ENCODE assay signal across 13 mouse cellular contexts in the genomic region with DNA sequence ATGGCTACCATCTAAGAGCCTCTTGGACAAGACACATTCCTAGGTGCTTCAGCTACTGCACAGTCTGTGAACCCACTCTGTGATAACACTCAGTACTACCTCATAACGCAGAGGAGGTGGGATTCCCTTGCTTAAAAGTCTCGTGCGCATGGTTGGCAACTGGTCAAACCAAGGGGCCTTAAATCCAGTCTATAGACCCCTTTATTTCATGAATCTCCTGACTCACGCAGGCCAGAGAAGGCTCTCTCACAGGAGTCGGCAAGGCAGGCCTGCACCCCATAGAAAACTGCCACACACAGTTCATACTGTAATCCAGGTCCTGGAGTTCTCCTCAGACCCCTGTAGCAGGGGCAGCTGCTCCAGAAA.
A peak's percentile ranks its signal among the peaks of the same experiment; 100 is the strongest.
DNase-seq lines count a peak whose midpoint lies in the region; ATAC-seq lines count a peak whose summit lies in the region.
"Had no signal": no experiment of that assay in that cellular context is flagged by ENCODE, and none has a peak within 500 bp of the region (broad histone marks: within the 10 kb centered on the region; RNA-seq: fewer than 3 reads in every experiment).

No protein-coding gene starts in this region.

- H3K36me3 ChIP-seq in forebrain, embryonic 13.5 days (ENCODE audit: poor library complexity, severe bottlenecking) = no peaks in the 10 kb centered on the region
- H3K36me3 ChIP-seq in forebrain, embryonic 12.5 days (replicated peaks) = no peaks in the 10 kb centered on the region
- no peaks in the 10 kb centered on the region for H3K36me3 ChIP-seq in kidney, embryonic 16.5 days (ENCODE audit: insufficient read depth, low read length)
- H3K36me3 ChIP-seq: embryonic facial prominence, embryonic 12.5 days; heart, embryonic 13.5 days; hindbrain, embryonic 15.5 days; kidney, embryonic 15.5 days; liver, embryonic 13.5 days had no signal

- 80% methylated on average over 5 of the region's 5 CpGs for WGBS in forebrain, embryonic 13.5 days
- WGBS in forebrain, embryonic 12.5 days = 87% methylated on average over 5 of the region's 5 CpGs
- WGBS in kidney, embryonic 16.5 days = 83% methylated on average over 5 of the region's 5 CpGs

- no peak overlapping the region for H3K4me2 ChIP-seq in forebrain, embryonic 13.5 days
- no peak overlapping the region for H3K4me2 ChIP-seq in forebrain, embryonic 12.5 days
- H3K4me2 ChIP-seq in kidney, embryonic 16.5 days (replicated peaks; ENCODE audit: low read depth, low read length) = no peak overlapping the region
- H3K4me2 ChIP-seq: embryonic facial prominence, embryonic 12.5 days; heart, embryonic 13.5 days; hindbrain, embryonic 15.5 days; liver, embryonic 13.5 days had no signal

- H3K4me1 ChIP-seq in forebrain, embryonic 13.5 days = 0 out of 2 replicates have a peak, but pooled peaks cover 6% of the 10 kb centered on the region
- H3K4me1 ChIP-seq in forebrain, embryonic 12.5 days = peaks cover 7% of the 10 kb centered on the region
- no peaks in the 10 kb centered on the region for H3K4me1 ChIP-seq in kidney, embryonic 16.5 days (ENCODE audit: insufficient read depth, low read length)

- peak; percentile 22; the same call in 1 of the 2 replicates for ATAC-seq in forebrain, embryonic 13.5 days
- ATAC-seq in forebrain, embryonic 12.5 days (ENCODE audit: low FRiP score) = no peak
- ATAC-seq in kidney, embryonic 16.5 days (ENCODE audit: low FRiP score, low TSS enrichment) = 0 out of 2 replicates have a peak, but pooled peaks have one; percentile 33

- H3K9me3 ChIP-seq in forebrain, embryonic 13.5 days (replicated peaks) = no peaks in the 10 kb centered on the region
- H3K9me3 ChIP-seq in forebrain, embryonic 12.5 days = no peaks in the 10 kb centered on the region
- no peaks in the 10 kb centered on the region for H3K9me3 ChIP-seq in kidney, embryonic 16.5 days (ENCODE audit: low read length)
- H3K9me3 ChIP-seq: embryonic facial prominence, embryonic 12.5 days; heart, embryonic 13.5 days; hindbrain, embryonic 15.5 days; kidney, embryonic 15.5 days; liver, embryonic 13.5 days had no signal

- no peak overlapping the region for H3K9ac ChIP-seq in forebrain, embryonic 13.5 days
- no peak overlapping the region for H3K9ac ChIP-seq in forebrain, embryonic 12.5 days
- H3K9ac ChIP-seq in kidney, embryonic 16.5 days (replicated peaks; ENCODE audit: low read length) = no peak overlapping the region
- H3K9ac ChIP-seq: embryonic facial prominence, embryonic 12.5 days; heart, embryonic 13.5 days; hindbrain, embryonic 15.5 days; kidney, embryonic 15.5 days; liver, embryonic 13.5 days had no signal

- no peaks in the 10 kb centered on the region for H3K27me3 ChIP-seq in forebrain, embryonic 13.5 days
- no peaks in the 10 kb centered on the region for H3K27me3 ChIP-seq in forebrain, embryonic 12.5 days
- H3K27me3 ChIP-seq in kidney, embryonic 16.5 days (ENCODE audit: insufficient read depth, low read length) = no peaks in the 10 kb centered on the region
- H3K27me3 ChIP-seq: embryonic facial prominence, embryonic 12.5 days; heart, embryonic 13.5 days; hindbrain, embryonic 15.5 days; kidney, embryonic 15.5 days; liver, embryonic 13.5 days had no signal

- H3K27ac ChIP-seq in forebrain, embryonic 13.5 days = no peak overlapping the region
- H3K27ac ChIP-seq in forebrain, embryonic 12.5 days = no peak overlapping the region
- H3K27ac ChIP-seq in kidney, embryonic 16.5 days (ENCODE audit: low read length) = no peak overlapping the region
- H3K27ac ChIP-seq: embryonic facial prominence, embryonic 12.5 days; heart, embryonic 13.5 days; hindbrain, embryonic 15.5 days; kidney, embryonic 15.5 days; liver, embryonic 13.5 days; macrophage had no signal

- DNase-seq in kidney, adult 18-20 months = no peak
- peak; percentile 18 for DNase-seq in thymus, postnatal 4 days
- no peak for DNase-seq in thymus, postnatal 10 days (ENCODE audit: low spot score in 2 of 2)
- no peak for DNase-seq in adrenal gland, postnatal 14 days

- H3K4me3 ChIP-seq in forebrain, embryonic 13.5 days = no peak overlapping the region
- H3K4me3 ChIP-seq in forebrain, embryonic 12.5 days (replicated peaks) = no peak overlapping the region
- H3K4me3 ChIP-seq in kidney, embryonic 16.5 days (ENCODE audit: low read length) = no peak overlapping the region
- H3K4me3 ChIP-seq: embryonic facial prominence, embryonic 12.5 days; heart, embryonic 13.5 days; hindbrain, embryonic 15.5 days; kidney, embryonic 15.5 days; liver, embryonic 13.5 days had no signal
